Mouse (Mus musculus) olfactory bulb, adult 2 months (tissue): ENCODE measurements at regions not wholly inside any gene's neighbourhood (a gene's known extent, or its start where the extent isn't known, plus 50 kb on each side); places are given as distances from the start of the nearest gene placed in this dataset.

Experiments used
- H3K27ac ChIP-seq: fragments of 200-500 bp; 2 replicates; pipeline ENCODE4 v1.5.1; 2012; ENCODE audit warnings: low read depth, low read length; ENCODE audit not compliant: insufficient read depth
- H3K4me1 ChIP-seq: fragments of 200-500 bp; 2 replicates; pipeline ENCODE4 v1.6.1; 2012; ENCODE audit warnings: low read length; ENCODE audit not compliant: control insufficient read depth, insufficient read depth
- H3K4me3 ChIP-seq: fragments of 200-500 bp; 2 replicates; pipeline ENCODE4 v1.5.1; 2012; ENCODE audit warnings: mild to moderate bottlenecking, low read depth, low read length, moderate library complexity; ENCODE audit not compliant: insufficient read depth
- CTCF ChIP-seq: fragments of 200-500 bp; IDR thresholded peaks from 2 replicates; pipeline ENCODE4 v1.5.1; 2012; ENCODE audit warnings: low read depth, mild to moderate bottlenecking, low read length, moderate library complexity; ENCODE audit not compliant: insufficient read depth
- POLR2A ChIP-seq: fragments of 200-500 bp; IDR thresholded peaks from 2 replicates; pipeline ENCODE4 v1.6.1; 2012; ENCODE audit warnings: mild to moderate bottlenecking, low read depth, low read length, moderate library complexity; ENCODE audit not compliant: insufficient read depth
- WGBS: fragments of 180-500 bp; shearing (Covaris S2); methylation state at CpG from one replicate; pipeline ENCODE4 v1.1.7; 2018; 5-methylcytosine and 5-hydroxymethylcytosine counted together

DNA sequence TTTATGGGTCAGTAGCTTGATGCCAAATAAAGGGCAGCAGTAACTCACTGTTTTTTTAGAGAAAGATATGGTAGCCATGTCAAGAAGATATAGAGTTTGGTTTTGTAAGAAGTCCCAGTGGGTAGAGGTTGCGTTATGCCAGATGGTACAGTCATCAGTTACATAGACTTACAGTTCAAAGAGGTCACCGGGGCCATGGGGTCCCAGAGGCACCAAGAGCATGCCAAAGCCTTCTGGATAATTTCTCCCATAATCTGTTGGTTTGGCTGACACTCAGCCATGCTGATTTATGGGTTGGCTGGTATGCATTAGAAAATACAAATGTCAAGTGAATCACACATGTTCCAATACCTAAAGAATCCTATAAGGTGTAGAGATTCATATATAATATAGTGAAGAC, 137.9 kb upstream of the Fbxl7 start:
- no peaks in the 10 kb centered on the region for H3K4me1 ChIP-seq
- WGBS = 93% methylated on average over 2 of the region's 2 CpGs
- no peak for TF ChIP-seq POLR2A
- TF ChIP-seq CTCF = no peak
- H3K4me3 ChIP-seq = no peak overlapping the region
- H3K27ac ChIP-seq = no peak overlapping the region

DNA sequence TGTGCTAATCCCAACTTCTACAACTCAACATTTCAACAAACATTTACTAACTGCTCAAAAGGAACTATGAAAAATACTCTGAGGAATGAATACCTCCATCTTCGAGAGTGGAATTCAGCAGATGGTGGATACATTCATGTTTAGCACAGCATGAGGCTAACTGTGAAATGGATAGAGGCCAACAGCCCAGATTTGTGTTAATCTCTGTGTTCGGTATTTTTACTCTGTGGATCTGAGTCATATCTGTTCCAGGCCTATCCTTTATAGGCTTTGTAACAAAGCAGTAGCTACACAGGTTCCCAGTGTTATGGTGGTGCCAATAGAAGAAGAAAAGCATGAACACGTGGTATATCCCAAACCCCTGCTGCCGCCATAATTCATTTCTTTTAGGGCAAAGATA, 148.4 kb upstream of the Fbxl7 start:
- WGBS = 76% methylated on average over 4 of the region's 4 CpGs
- Histone ChIP-seq H3K4me3 (no peak overlapping the region), H3K4me1 (no peaks in the 10 kb centered on the region), H3K27ac (no peak overlapping the region)
- TF ChIP-seq CTCF (no peak), POLR2A (no peak)

DNA sequence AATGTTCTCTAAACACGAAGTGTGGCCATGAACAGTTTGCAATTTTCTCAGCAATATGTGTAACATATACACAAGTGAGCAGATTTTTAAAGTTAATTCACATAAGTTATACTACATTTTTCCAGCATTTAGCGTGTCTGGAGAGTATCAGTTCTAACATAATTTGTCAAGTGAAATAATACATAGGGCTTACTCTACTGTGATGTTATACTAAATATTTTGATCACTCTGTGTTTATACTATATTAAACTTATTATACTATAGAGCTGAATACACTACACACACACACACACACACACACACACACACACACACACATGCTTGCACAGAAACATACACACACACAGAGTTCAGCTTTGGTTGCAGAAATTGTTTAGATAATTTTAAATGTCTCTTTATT, 155.3 kb upstream of the Fbxl7 start:
- WGBS = 76% methylated on average over 2 of the region's 2 CpGs
- no peak overlapping the region for H3K4me3 ChIP-seq
- no peak overlapping the region for H3K27ac ChIP-seq
- TF ChIP-seq POLR2A (no peak), CTCF (no peak)
- no peaks in the 10 kb centered on the region for H3K4me1 ChIP-seq

GRCm38 (mm10) chr15:27063456-27063855, 168.1 kb upstream of the Fbxl7 start:
- H3K4me3 ChIP-seq = no peak overlapping the region
- no peak for TF ChIP-seq POLR2A
- no peak for TF ChIP-seq CTCF
- H3K4me1 ChIP-seq = no peaks in the 10 kb centered on the region
- no peak overlapping the region for H3K27ac ChIP-seq

- Histone ChIP-seq H3K4me1 (no peaks in the 10 kb centered on the region), H3K4me3 (no peak overlapping the region), H3K27ac (no peak overlapping the region)
- no peak for TF ChIP-seq POLR2A
- TF ChIP-seq CTCF = no peak
- 63% methylated on average over 4 of the region's 4 CpGs for WGBS
Observed at GRCm38 (mm10) chr15:27063971-27064370, 168.6 kb upstream of the Fbxl7 start.

- TF ChIP-seq CTCF (no peak), POLR2A (no peak)
- Histone ChIP-seq H3K27ac (no peak overlapping the region), H3K4me1 (no peaks in the 10 kb centered on the region), H3K4me3 (no peak overlapping the region)
- WGBS = 58% methylated on average over 1 of the region's 1 CpGs
Observed at GRCm38 (mm10) chr15:27067691-27068090, 172.3 kb upstream of the Fbxl7 start.

DNA sequence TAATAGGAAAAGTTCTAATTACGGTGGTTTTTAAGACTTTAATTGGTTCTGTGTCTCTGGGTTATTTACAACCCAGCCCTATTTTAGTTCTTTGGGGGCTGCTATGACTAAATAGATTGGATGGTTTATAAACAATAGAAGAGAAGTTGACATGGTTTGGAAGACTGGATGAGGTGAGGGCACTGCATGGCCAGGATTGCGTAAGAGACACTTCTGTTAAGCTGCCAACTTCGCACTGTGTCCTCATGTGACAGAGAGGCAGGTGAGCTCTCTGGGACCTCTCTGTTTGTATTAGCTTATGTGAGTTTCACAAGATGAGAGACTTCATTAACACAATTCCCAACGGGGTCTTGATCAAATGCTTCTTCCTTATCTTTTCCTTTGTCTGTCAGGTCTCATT, 182.5 kb upstream of the Fbxl7 start:
- Histone ChIP-seq H3K27ac (no peak overlapping the region), H3K4me3 (no peak overlapping the region), H3K4me1 (no peaks in the 10 kb centered on the region)
- TF ChIP-seq CTCF = no peak
- TF ChIP-seq POLR2A = no peak
- 77% methylated on average over 4 of the region's 4 CpGs for WGBS

DNA sequence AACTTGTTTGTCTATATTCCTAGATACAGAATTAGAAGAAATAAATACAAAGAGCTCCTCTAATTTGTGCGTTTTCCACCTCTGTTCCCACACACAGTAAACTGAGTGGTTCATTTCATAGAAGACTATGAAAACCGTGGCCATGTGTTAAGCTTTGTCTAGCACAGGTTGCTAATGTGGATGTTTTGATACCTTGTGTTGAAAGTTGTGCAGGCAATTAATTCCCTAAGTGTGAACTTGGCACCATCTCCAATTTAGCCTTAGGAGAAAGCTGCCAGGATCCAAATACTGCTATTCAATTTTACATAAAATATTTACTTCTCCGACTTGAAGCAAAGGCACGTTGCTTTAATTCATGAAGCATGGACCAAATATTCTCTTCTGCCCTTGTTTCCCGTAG, 187.4 kb upstream of the Fbxl7 start:
- no peak overlapping the region for H3K27ac ChIP-seq
- TF ChIP-seq POLR2A = no peak
- no peaks in the 10 kb centered on the region for H3K4me1 ChIP-seq
- H3K4me3 ChIP-seq = no peak overlapping the region
- 43% methylated on average over 5 of the region's 5 CpGs for WGBS

GRCm38 (mm10) chr15:27083596-27083995, 188.2 kb upstream of the Fbxl7 start:
- 32% methylated on average over 6 of the region's 6 CpGs for WGBS
- no peak overlapping the region for H3K4me3 ChIP-seq
- H3K27ac ChIP-seq = no peak overlapping the region
- TF ChIP-seq POLR2A = no peak
- no peak for TF ChIP-seq CTCF
- no peaks in the 10 kb centered on the region for H3K4me1 ChIP-seq

GRCm38 (mm10) chr15:27089155-27089554, 193.8 kb upstream of the Fbxl7 start:
- 77% methylated on average over 6 of the region's 6 CpGs for WGBS
- TF ChIP-seq CTCF (no peak), POLR2A (no peak)
- H3K4me3 ChIP-seq = no peak overlapping the region

More at GRCm38 (mm10) chr15:27089155-27089554, 193.8 kb upstream of the Fbxl7 start:
- H3K4me1 ChIP-seq = no peaks in the 10 kb centered on the region
- H3K27ac ChIP-seq = no peak overlapping the region
